Mouse (Mus musculus) limb, embryonic 11.5 days (tissue): ENCODE data around the gene Fam169b. TPM values are rescaled to one million over a fixed set of nuclear protein-coding genes. Genes with fewer than 3 reads are reported as not detected.

ENCODE experiments used
- ATAC-seq: fragments of 200-750 bp; cut with Nextera tagmentation; 2 replicates; pipeline ENCODE4 v1.8.0; 2017; ENCODE audit warnings: low read depth; ENCODE audit not compliant: insufficient number of reproducible peaks, low FRiP score, low TSS enrichment
- DNase-seq: peaks from one replicate; pipeline ENCODE4 v3.0.0-alpha.2; 2015; ENCODE audit warnings: low spot score
- H3K27ac ChIP-seq: fragments of 300-500 bp; sonication (generic); replicated peaks from 2 replicates; pipeline ENCODE4 v1.5.1; 2014; ENCODE audit warnings: low read depth, mild to moderate bottlenecking, low read length
- H3K27me3 ChIP-seq: fragments of 300-500 bp; sonication (generic); 2 replicates; pipeline ENCODE4 v1.6.1; 2014; ENCODE audit warnings: mild to moderate bottlenecking, low read length, mixed read lengths; ENCODE audit not compliant: control insufficient read depth, insufficient read depth
- H3K36me3 ChIP-seq: fragments of 300-500 bp; sonication (generic); 2 replicates; pipeline ENCODE4 v1.6.1; 2014; ENCODE audit warnings: mild to moderate bottlenecking, low read length, moderate library complexity, mixed read lengths; ENCODE audit not compliant: control insufficient read depth, insufficient read depth
- H3K4me1 ChIP-seq: fragments of 300-500 bp; sonication (generic); 2 replicates; pipeline ENCODE4 v1.6.1; 2014; ENCODE audit warnings: low read length, mixed read lengths; ENCODE audit not compliant: control insufficient read depth, insufficient read depth
- H3K4me2 ChIP-seq: fragments of 300-500 bp; sonication (generic); 2 replicates; pipeline ENCODE4 v1.6.1; 2014; ENCODE audit warnings: low read depth, mild to moderate bottlenecking, moderate library complexity; ENCODE audit not compliant: severe bottlenecking
- H3K4me3 ChIP-seq: fragments of 300-500 bp; sonication (generic); 2 replicates; pipeline ENCODE4 v1.5.1; 2014; ENCODE audit warnings: low read depth, low read length
- H3K9ac ChIP-seq: fragments of 300-500 bp; sonication (generic); 2 replicates; pipeline ENCODE4 v1.6.1; 2014; ENCODE audit warnings: mild to moderate bottlenecking, low read length
- H3K9me3 ChIP-seq: fragments of 300-500 bp; sonication (generic); 2 replicates; pipeline ENCODE4 v1.6.1; 2016; ENCODE audit warnings: low read length; ENCODE audit not compliant: control insufficient read depth
- WGBS: fragments of 180-500 bp; shearing (Covaris S2); extraction: QIAGEN DNeasy Blood & Tissue Kit; methylation state at CpG from one replicate; pipeline ENCODE4 v1.1.7; 2014; 5-methylcytosine and 5-hydroxymethylcytosine counted together
- polyA plus RNA-seq: library from polyadenylated mRNA; unstranded; fragments of >200 nt; fragmentation: Nextera tagmentation; extraction: Ambion mirVana; gene quantifications from 2 replicates; pipeline ENCODE4 v1.2.1, GENCODE M21; 2014

Fam169b gene
- polyA plus RNA-seq, 1 experiment from 2014 or later, result 2.0 TPM

DNA sequence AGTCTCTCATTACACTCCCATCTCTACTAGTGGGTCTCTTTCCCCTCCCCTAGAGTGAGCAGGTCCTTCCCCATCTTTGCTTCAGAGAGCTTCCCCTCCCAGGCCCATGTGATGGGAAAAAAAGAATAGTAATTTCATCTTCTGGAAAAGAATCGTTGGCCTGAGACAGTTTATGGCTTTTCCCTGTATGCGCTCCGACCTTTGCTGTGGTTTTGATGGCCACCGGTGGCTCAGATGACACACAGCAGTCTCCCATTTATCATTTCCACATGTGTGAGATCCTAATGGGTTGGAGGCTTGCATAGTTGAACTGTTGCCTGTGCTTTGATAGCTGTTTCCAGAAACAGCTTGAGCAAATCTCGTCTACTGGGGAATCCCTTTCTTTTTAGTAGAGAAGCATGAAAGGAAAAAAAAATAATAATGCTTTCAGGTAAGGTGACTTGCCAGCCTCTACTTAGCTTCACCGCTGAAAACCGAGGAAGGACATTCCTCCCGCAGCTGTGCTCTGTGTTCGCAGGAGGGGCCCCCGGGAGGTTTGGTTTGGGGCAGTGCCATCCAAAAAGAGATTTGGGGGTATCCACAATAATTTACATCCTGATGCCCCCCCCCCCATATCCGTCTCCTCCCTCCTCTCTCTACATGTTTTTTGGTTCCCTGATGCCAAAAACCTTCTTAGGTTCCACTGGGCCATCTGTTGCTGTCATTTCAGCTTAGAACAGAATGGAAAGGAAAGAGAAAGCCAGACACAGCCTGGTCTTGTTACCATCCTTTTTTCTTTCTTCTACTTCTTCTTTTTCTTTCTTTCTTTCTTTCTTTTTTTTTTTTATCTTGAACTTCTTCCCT is 3.6 kb downstream of the Fam169b start:
- DNase-seq (peak; percentile 60), ATAC-seq (no peak)
- no peak overlapping the region for H3K4me3 ChIP-seq
- 0 out of 2 replicates have a peak, but pooled peaks cover 2% of the 10 kb centered on the region for H3K27me3 ChIP-seq
- H3K9ac ChIP-seq, result no peak overlapping the region
- no peak overlapping the region for H3K27ac ChIP-seq
- no peaks in the 10 kb centered on the region for H3K9me3 ChIP-seq
- H3K36me3 ChIP-seq, result no peaks in the 10 kb centered on the region
- peaks cover 23% of the 10 kb centered on the region for H3K4me1 ChIP-seq
- whole genome bisulfite sequencing, result 15% methylated on average over 11 of the region's 11 CpGs
- no peak overlapping the region for H3K4me2 ChIP-seq

DNA sequence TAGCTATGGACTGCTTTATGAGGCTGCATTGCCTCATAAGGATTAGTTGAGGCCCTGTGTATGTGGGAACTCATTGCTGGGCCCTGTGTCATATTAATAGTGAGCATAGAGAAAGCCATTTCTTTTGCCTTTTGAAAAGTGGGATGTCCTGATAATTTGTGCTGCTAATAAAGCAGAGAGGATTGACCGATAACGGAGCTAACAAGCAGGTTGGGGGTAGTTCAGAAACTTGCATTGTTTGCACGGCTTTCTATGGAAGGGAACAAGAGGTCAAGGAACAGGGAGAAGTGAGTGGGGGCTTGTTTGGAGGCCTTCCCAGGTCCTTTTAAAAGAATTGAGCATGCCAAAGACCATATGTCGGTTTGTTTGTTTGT is 4.2 kb downstream of the Fam169b start:
- 64% methylated on average over 4 of the region's 4 CpGs for WGBS
- Histone ChIP-seq H3K4me2 (no peak overlapping the region), H3K27ac (peak overlapping the region; percentile 22; the same call in 1 of the 2 replicates), H3K27me3 (0 out of 2 replicates have a peak, but pooled peaks cover 2% of the 10 kb centered on the region), H3K4me1 (peaks cover 23% of the 10 kb centered on the region), H3K9me3 (no peaks in the 10 kb centered on the region), H3K4me3 (no peak overlapping the region), H3K9ac (no peak overlapping the region), H3K36me3 (no peaks in the 10 kb centered on the region)
- no peak for DNase-seq
- ATAC-seq, result no peak

DNA sequence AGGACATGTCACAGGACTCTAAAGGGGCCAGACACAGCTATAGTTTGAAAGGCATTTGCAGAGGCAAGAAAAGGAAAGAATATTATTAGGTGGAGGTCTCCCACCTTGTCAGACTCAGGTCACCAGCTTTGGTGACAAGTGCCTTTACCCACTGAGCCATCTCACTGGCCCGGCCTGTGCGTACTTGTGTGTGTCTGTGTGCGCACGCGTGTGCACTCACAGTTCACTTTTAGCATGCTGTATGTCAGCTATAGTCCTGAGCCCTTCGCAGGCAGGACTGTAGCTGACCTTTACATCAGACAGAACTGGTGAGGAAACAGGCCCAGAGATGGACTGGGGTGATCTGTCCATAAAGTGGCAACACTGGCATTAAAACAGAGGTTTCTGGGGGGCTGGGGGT is 4.7 kb downstream of the Fam169b start:
- H3K27me3 ChIP-seq, result 0 out of 2 replicates have a peak, but pooled peaks cover 2% of the 10 kb centered on the region
- no peak for ATAC-seq
- H3K4me2 ChIP-seq, result no peak overlapping the region
- 94% methylated on average over 6 of the region's 6 CpGs for WGBS
- no peak overlapping the region for H3K9ac ChIP-seq
- no peaks in the 10 kb centered on the region for H3K36me3 ChIP-seq
- no peak overlapping the region for H3K4me3 ChIP-seq
- peak overlapping the region; percentile 22; the same call in 1 of the 2 replicates for H3K27ac ChIP-seq
- H3K9me3 ChIP-seq, result no peaks in the 10 kb centered on the region
- no peak for DNase-seq
- peaks cover 23% of the 10 kb centered on the region for H3K4me1 ChIP-seq

DNA sequence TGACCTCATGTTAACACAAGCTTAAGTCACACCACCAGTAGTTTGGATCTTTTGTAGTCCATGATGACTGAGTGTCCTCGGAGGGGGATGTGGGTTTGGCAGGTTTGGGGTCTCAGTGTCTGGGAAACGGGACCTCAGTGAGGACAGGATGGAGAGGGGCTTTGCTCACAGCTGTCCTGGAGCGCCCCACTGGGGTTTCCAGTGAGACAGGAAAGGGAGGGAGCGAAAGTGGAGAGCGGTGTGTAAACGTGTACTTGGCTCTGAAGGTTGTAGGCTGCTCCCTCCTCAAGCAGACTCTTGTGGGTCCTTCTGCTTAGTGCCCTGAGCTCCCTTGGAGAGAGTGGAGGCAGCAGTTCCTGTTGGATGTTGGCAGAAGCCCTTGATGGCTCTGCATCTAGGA is 5.3 kb downstream of the Fam169b start:
- Histone ChIP-seq H3K27ac (no peak overlapping the region), H3K36me3 (no peaks in the 10 kb centered on the region), H3K4me2 (no peak overlapping the region), H3K27me3 (0 out of 2 replicates have a peak, but pooled peaks cover 2% of the 10 kb centered on the region), H3K4me1 (peaks cover 23% of the 10 kb centered on the region), H3K9me3 (no peaks in the 10 kb centered on the region), H3K9ac (no peak overlapping the region), H3K4me3 (no peak overlapping the region)
- WGBS, result 73% methylated on average over 6 of the region's 6 CpGs
- ATAC-seq, result no peak
- DNase-seq, result no peak

DNA sequence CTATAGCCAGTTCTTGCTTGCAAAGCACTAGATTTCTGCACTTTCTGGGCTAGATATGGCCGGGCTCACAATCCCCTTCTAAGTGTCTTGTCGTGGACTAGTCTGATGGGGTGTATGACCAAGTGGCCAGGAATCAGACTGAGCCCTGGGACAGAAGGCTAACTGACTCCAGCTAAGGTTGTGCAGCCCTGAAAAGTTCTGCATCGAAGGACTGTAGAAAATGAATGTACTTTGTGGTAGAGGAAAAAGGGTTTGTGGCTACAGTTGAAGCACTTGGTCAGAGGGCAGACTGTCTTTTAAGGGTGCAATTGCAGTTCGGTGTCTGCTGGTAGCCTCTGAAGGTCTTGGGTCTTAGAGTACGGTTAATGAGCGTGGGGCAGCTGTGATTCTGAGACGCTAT is 5.8 kb downstream of the Fam169b start:
- no peak for DNase-seq
- Histone ChIP-seq H3K9me3 (no peaks in the 10 kb centered on the region), H3K36me3 (no peaks in the 10 kb centered on the region), H3K27ac (no peak overlapping the region), H3K4me2 (no peak overlapping the region), H3K4me1 (peaks cover 23% of the 10 kb centered on the region), H3K9ac (no peak overlapping the region), H3K4me3 (no peak overlapping the region), H3K27me3 (0 out of 2 replicates have a peak, but pooled peaks cover 2% of the 10 kb centered on the region)
- no peak for ATAC-seq
- 87% methylated on average over 7 of the region's 7 CpGs for WGBS

DNA sequence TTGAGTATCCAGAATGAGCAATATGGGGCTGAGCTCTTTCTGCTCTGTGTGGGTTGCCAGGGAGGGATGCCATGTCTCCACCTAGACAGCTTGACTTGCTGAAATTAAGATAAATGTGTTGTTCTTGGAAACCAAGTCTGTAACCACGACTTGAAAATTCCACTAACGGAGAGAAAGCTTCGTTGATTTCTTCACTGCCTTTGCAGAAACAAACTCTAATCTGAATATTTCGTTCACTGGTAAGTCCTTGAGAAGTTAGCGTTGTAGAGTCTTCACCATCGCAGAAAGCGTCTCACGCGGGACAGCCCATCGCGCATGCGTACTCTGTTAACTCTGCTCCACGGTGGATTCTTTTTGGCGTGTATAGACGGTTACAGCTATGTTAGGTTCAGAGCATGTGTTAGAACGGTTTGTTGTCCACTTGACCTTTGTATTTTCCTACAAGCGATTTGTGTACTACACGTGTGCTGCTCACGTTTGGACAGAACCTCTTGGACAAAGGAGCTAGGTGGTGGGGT is 6.8 kb downstream of the Fam169b start:
- Histone ChIP-seq H3K9ac (no peak overlapping the region), H3K27ac (no peak overlapping the region), H3K36me3 (no peaks in the 10 kb centered on the region), H3K9me3 (no peaks in the 10 kb centered on the region), H3K4me2 (no peak overlapping the region), H3K4me1 (peaks cover 23% of the 10 kb centered on the region), H3K27me3 (0 out of 2 replicates have a peak, but pooled peaks cover 2% of the 10 kb centered on the region), H3K4me3 (no peak overlapping the region)
- 94% methylated on average over 19 of the region's 19 CpGs for WGBS
- no peak for DNase-seq
- ATAC-seq, result no peak

DNA sequence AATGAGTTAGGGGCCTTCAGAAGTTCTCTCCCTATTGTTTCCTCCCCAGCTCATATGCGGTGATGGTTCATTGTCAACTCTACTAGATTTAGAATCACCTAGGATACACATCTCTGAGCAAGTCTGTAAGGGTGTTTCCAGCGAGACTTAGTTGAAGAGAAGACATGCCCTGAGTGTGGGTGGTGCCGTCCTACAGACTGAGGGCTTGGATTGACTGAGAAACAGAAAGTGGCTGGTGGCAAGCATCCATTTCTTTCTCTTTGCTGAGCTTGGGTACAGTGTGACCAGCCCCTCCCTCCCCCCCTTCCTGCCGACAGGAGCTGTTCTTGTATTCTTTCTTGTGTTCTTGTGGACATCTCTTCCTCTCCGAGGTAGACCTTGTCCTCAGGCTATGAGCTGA is 7.7 kb downstream of the Fam169b start:
- Histone ChIP-seq H3K9ac (no peak overlapping the region), H3K9me3 (no peaks in the 10 kb centered on the region), H3K4me3 (no peak overlapping the region), H3K4me2 (no peak overlapping the region), H3K4me1 (peaks cover 19% of the 10 kb centered on the region), H3K36me3 (no peaks in the 10 kb centered on the region), H3K27ac (no peak overlapping the region), H3K27me3 (0 out of 2 replicates have a peak, but pooled peaks cover 2% of the 10 kb centered on the region)
- ATAC-seq, result no peak
- WGBS, result 77% methylated on average over 5 of the region's 5 CpGs
- DNase-seq, result no peak

DNA sequence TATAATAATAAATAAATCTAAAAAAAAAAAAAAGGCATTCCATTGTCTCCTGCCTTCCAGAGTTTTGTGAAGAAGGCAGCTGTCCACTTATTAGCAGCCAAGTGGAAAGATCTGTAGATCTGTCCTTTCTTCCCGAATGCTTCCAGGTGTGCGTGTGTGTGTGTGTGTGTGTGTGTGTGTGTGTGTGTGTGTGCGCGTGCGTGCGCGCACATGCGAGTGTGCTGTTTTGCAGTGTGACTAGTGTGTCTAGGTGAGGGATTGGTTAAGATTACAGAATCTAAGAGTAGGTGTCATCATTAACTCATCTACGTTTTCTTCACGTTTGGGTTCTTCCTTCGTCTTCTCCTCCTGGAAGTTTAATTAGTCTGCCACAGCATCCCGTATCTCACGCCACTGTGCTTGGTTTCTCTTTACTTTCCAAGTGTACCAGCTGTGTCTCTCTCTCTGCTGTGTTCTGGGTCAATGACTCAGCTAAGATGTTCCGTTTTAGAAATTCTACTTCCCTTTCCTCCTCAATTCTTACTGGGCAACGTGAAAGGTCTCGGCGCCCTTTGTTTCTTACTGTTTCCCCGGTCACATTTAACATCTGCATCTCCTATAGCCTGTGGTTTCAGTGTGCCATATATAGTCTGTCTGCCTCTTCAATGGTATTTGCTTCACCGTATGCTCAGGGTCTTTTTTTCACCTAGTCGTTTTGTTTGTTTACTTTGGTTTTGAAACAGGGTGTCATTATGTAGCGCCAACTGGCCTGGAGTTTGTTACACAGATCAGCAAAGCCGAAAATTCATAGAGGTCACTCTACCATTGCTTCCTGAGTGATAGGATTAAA is 8.9 kb downstream of the Fam169b start:
- Histone ChIP-seq H3K4me1 (peaks cover 10% of the 10 kb centered on the region; the same call in 1 of the 2 replicates), H3K9ac (no peak overlapping the region), H3K27ac (no peak overlapping the region), H3K36me3 (no peaks in the 10 kb centered on the region), H3K9me3 (no peaks in the 10 kb centered on the region), H3K27me3 (no peaks in the 10 kb centered on the region), H3K4me2 (no peak overlapping the region), H3K4me3 (no peak overlapping the region)
- 87% methylated on average over 22 of the region's 22 CpGs for WGBS
- ATAC-seq (no peak), DNase-seq (no peak)
